Mouse (Mus musculus) liver, embryonic 12.5 days (tissue): Measurements from ENCODE around the gene Shprh. TPM values are rescaled to one million over a fixed set of nuclear protein-coding genes. Genes with fewer than 3 reads are reported as not detected.

Source experiments
- ATAC-seq: fragments of 200-750 bp; cut with Nextera tagmentation; 2 replicates; pipeline ENCODE4 v1.8.0; 2017; ENCODE audit warnings: moderate number of reproducible peaks, mild to moderate bottlenecking, moderate library complexity
- H3K27ac ChIP-seq: fragments of 300-500 bp; sonication (generic); 2 replicates; pipeline ENCODE4 v1.5.1; 2016; ENCODE audit warnings: mild to moderate bottlenecking
- H3K27me3 ChIP-seq: fragments of 300-500 bp; sonication (generic); replicated peaks from 2 replicates; pipeline ENCODE4 v1.6.1; 2016; ENCODE audit warnings: mild to moderate bottlenecking, moderate library complexity
- H3K36me3 ChIP-seq: fragments of 300-500 bp; sonication (generic); 2 replicates; pipeline ENCODE4 v1.6.1; 2016; ENCODE audit warnings: mild to moderate bottlenecking, moderate library complexity
- H3K4me1 ChIP-seq: fragments of 300-500 bp; sonication (generic); 2 replicates; pipeline ENCODE4 v1.6.1; 2016
- H3K4me2 ChIP-seq: fragments of 300-500 bp; sonication (generic); 2 replicates; pipeline ENCODE4 v1.6.1; 2016; ENCODE audit warnings: mild to moderate bottlenecking, moderate library complexity
- H3K4me3 ChIP-seq: fragments of 300-500 bp; sonication (generic); 2 replicates; pipeline ENCODE4 v1.5.1; 2016; ENCODE audit warnings: mild to moderate bottlenecking, moderate library complexity
- H3K9ac ChIP-seq: fragments of 300-500 bp; sonication (generic); 2 replicates; pipeline ENCODE4 v1.6.1; 2016; ENCODE audit warnings: mild to moderate bottlenecking, moderate library complexity
- H3K9me3 ChIP-seq: fragments of 300-500 bp; sonication (generic); replicated peaks from 2 replicates; pipeline ENCODE4 v1.6.1; 2016; ENCODE audit warnings: mild to moderate bottlenecking, moderate library complexity
- WGBS: fragments of 180-500 bp; shearing (Covaris S2); methylation state at CpG from one replicate; pipeline ENCODE4 v1.1.7; 2016; ENCODE audit not compliant: insufficient replicate concordance; 5-methylcytosine and 5-hydroxymethylcytosine counted together
- polyA plus RNA-seq: library from polyadenylated mRNA; unstranded; fragments of >200 nt; fragmentation: Nextera tagmentation; extraction: Ambion mirVana; gene quantifications from 2 replicates; pipeline ENCODE4 v1.2.1, GENCODE M21; 2016

Shprh gene
- 10.1 and 10.5 TPM in 2 replicates for polyA plus RNA-seq

- peaks cover 23% of the 10 kb centered on the region for H3K36me3 ChIP-seq
- H3K9ac ChIP-seq: peak within 1 kb of the TSS; percentile 93
- H3K27ac ChIP-seq: peak within 1 kb of the TSS; percentile 74
- no peaks in the 10 kb centered on the region for H3K27me3 ChIP-seq
- peaks cover 37% of the 10 kb centered on the region for H3K4me1 ChIP-seq
- peak within 1 kb of the TSS; percentile 96 for H3K4me3 ChIP-seq
- WGBS: 2% methylated on average over 60 of the region's 60 CpGs
- peak; percentile 99 for ATAC-seq
- H3K9me3 ChIP-seq: no peaks in the 10 kb centered on the region
- peak within 1 kb of the TSS; percentile 79 for H3K4me2 ChIP-seq
Measured at GRCm38 (mm10) chr10:11148884-11149741, at the start of gene Shprh. Shprh (plus strand) TSS chr10:11149427.

- 60% methylated on average over 2 of the region's 2 CpGs for WGBS
- ATAC-seq: no peak
Measured at GRCm38 (mm10) chr10:11121781-11122180, 27.4 kb upstream of the Shprh start.

GRCm38 (mm10) chr10:11145580-11145979 lies 3.6 kb upstream of the Shprh start:
- no peaks in the 10 kb centered on the region for H3K9me3 ChIP-seq
- no peak overlapping the region for H3K4me2 ChIP-seq
- no peak overlapping the region for H3K4me3 ChIP-seq
- H3K36me3 ChIP-seq: no peaks in the 10 kb centered on the region
- H3K4me1 ChIP-seq: peaks cover 7% of the 10 kb centered on the region
- no peak for ATAC-seq
- H3K27me3 ChIP-seq: no peaks in the 10 kb centered on the region
- H3K9ac ChIP-seq: no peak overlapping the region
- H3K27ac ChIP-seq: no peak overlapping the region

More at GRCm38 (mm10) chr10:11121781-11122180, 27.4 kb upstream of the Shprh start:
- Histone ChIP-seq H3K4me3 (no peak overlapping the region), H3K9me3 (no peaks in the 10 kb centered on the region), H3K36me3 (no peaks in the 10 kb centered on the region), H3K27ac (no peak overlapping the region), H3K4me1 (no peaks in the 10 kb centered on the region), H3K9ac (no peak overlapping the region), H3K4me2 (no peak overlapping the region), H3K27me3 (no peaks in the 10 kb centered on the region)

GRCm38 (mm10) chr10:11148446-11148845 lies 781 bp upstream of the Shprh start:
- Histone ChIP-seq H3K27ac (no peak overlapping the region), H3K9ac (no peak overlapping the region), H3K27me3 (no peaks in the 10 kb centered on the region), H3K36me3 (peaks cover 19% of the 10 kb centered on the region), H3K4me3 (no peak overlapping the region), H3K9me3 (no peaks in the 10 kb centered on the region), H3K4me2 (peak overlapping the region; percentile 79), H3K4me1 (peaks cover 34% of the 10 kb centered on the region)
- WGBS: 66% methylated on average over 4 of the region's 4 CpGs
- ATAC-seq: no peak

- peaks cover 39% of the 10 kb centered on the region for H3K4me1 ChIP-seq
- H3K27me3 ChIP-seq: no peaks in the 10 kb centered on the region
- no peaks in the 10 kb centered on the region for H3K9me3 ChIP-seq
- peaks cover 28% of the 10 kb centered on the region for H3K36me3 ChIP-seq
- peak overlapping the region; percentile 96 for H3K4me3 ChIP-seq
- under 1% methylated on average over 20 of the region's 20 CpGs for WGBS
- peak overlapping the region; percentile 93 for H3K9ac ChIP-seq
- H3K4me2 ChIP-seq: peak overlapping the region; percentile 79
- ATAC-seq: no peak; the same call in 1 of the 2 replicates
- peak overlapping the region; percentile 74 for H3K27ac ChIP-seq
Measured at GRCm38 (mm10) chr10:11149742-11150125, 507 bp downstream of the Shprh start.

- no peak overlapping the region for H3K4me3 ChIP-seq
- WGBS: 57% methylated on average over 14 of the region's 14 CpGs
Measured at GRCm38 (mm10) chr10:11151644-11152043, 2.4 kb downstream of the Shprh start.

GRCm38 (mm10) chr10:11157039-11157438 lies 7.8 kb downstream of the Shprh start:
- Histone ChIP-seq H3K36me3 (peaks cover 76% of the 10 kb centered on the region), H3K9ac (no peak overlapping the region), H3K9me3 (no peaks in the 10 kb centered on the region), H3K4me1 (peaks cover 17% of the 10 kb centered on the region), H3K4me2 (no peak overlapping the region), H3K27me3 (no peaks in the 10 kb centered on the region), H3K4me3 (no peak overlapping the region), H3K27ac (no peak overlapping the region)
- 73% methylated on average over 9 of the region's 9 CpGs for WGBS
- ATAC-seq: no peak

More at GRCm38 (mm10) chr10:11151644-11152043, 2.4 kb downstream of the Shprh start:
- Histone ChIP-seq H3K27me3 (no peaks in the 10 kb centered on the region), H3K4me1 (peaks cover 39% of the 10 kb centered on the region), H3K4me2 (peak overlapping the region; percentile 79), H3K9ac (peak overlapping the region; percentile 48), H3K27ac (peak overlapping the region; percentile 45; the same call in 1 of the 2 replicates), H3K36me3 (peaks cover 46% of the 10 kb centered on the region), H3K9me3 (no peaks in the 10 kb centered on the region)
- ATAC-seq: no peak

- H3K9me3 ChIP-seq: no peaks in the 10 kb centered on the region
- H3K27ac ChIP-seq: no peak overlapping the region
- no peaks in the 10 kb centered on the region for H3K4me1 ChIP-seq
- no peak for ATAC-seq
- H3K27me3 ChIP-seq: no peaks in the 10 kb centered on the region
- H3K4me3 ChIP-seq: no peak overlapping the region
- no peak overlapping the region for H3K9ac ChIP-seq
- H3K36me3 ChIP-seq: peaks cover 80% of the 10 kb centered on the region
- H3K4me2 ChIP-seq: no peak overlapping the region
- 88% methylated on average over 5 of the region's 5 CpGs for WGBS
Measured at GRCm38 (mm10) chr10:11164537-11164936, 15.3 kb downstream of the Shprh start.

GRCm38 (mm10) chr10:11170252-11170651 lies 21.0 kb downstream of the Shprh start:
- WGBS: 79% methylated on average over 5 of the region's 5 CpGs
- no peak for ATAC-seq
- Histone ChIP-seq H3K9me3 (no peaks in the 10 kb centered on the region), H3K4me3 (no peak overlapping the region), H3K4me1 (no peaks in the 10 kb centered on the region), H3K36me3 (peaks cover 83% of the 10 kb centered on the region), H3K27ac (no peak overlapping the region), H3K9ac (no peak overlapping the region), H3K4me2 (no peak overlapping the region), H3K27me3 (no peaks in the 10 kb centered on the region)

GRCm38 (mm10) chr10:11171615-11172014 lies 22.4 kb downstream of the Shprh start:
- ATAC-seq: no peak
- peaks cover 79% of the 10 kb centered on the region for H3K36me3 ChIP-seq
- H3K4me2 ChIP-seq: no peak overlapping the region
- H3K9me3 ChIP-seq: no peaks in the 10 kb centered on the region
- H3K4me3 ChIP-seq: no peak overlapping the region
- WGBS: 86% methylated on average over 4 of the region's 4 CpGs
- H3K4me1 ChIP-seq: no peaks in the 10 kb centered on the region
- H3K27me3 ChIP-seq: no peaks in the 10 kb centered on the region
- no peak overlapping the region for H3K9ac ChIP-seq
- H3K27ac ChIP-seq: no peak overlapping the region

- Histone ChIP-seq H3K27me3 (no peaks in the 10 kb centered on the region), H3K4me3 (no peak overlapping the region), H3K4me2 (no peak overlapping the region), H3K9me3 (no peaks in the 10 kb centered on the region), H3K36me3 (peaks cover 77% of the 10 kb centered on the region), H3K27ac (no peak overlapping the region), H3K9ac (no peak overlapping the region), H3K4me1 (no peaks in the 10 kb centered on the region)
- no peak for ATAC-seq
Measured at GRCm38 (mm10) chr10:11172519-11172918, 23.3 kb downstream of the Shprh start.

GRCm38 (mm10) chr10:11175801-11176482 lies 26.7 kb downstream of the Shprh start:
- Histone ChIP-seq H3K9me3 (no peaks in the 10 kb centered on the region), H3K36me3 (peaks cover 71% of the 10 kb centered on the region), H3K9ac (no peak overlapping the region), H3K4me2 (no peak overlapping the region), H3K4me3 (no peak overlapping the region), H3K27me3 (no peaks in the 10 kb centered on the region), H3K27ac (no peak overlapping the region), H3K4me1 (no peaks in the 10 kb centered on the region)
- WGBS: 84% methylated on average over 8 of the region's 8 CpGs
- no peak for ATAC-seq
